Mouse (Mus musculus) heart, postnatal 10 days (tissue): ENCODE measurements around the gene Mrps7. TPM values are rescaled to one million over a fixed set of nuclear protein-coding genes. Genes with fewer than 3 reads are reported as not detected.
"Not testable (repeated sequence)": the region's sequence is repeated elsewhere in the genome, so short reads cannot be mapped to it uniquely, and the experiment has no call there.

Experiments
- DNase-seq, 2 experiments: peaks; one replicate each; pipeline ENCODE4 v3.0.0; 2021
- intact Hi-C: fragments of 180-260 bp; cut with DNase I; formaldehyde crosslinking; loops from one replicate; pipeline ENCODE4 v1.15.1; 2025
- total RNA-seq, 2 experiments: library from RNA; stranded (reverse); gene quantifications; 2 replicates each; pipeline ENCODE4 v1.2.3; 2021

Mrps7 gene
- total RNA-seq, 2 experiments from 2014 or later = 60.2 to 72.5 TPM

- intact Hi-C loops = no loop called here
- no peak for DNase-seq
These were observed 39.0 kb downstream of the Mrps7 start for GRCm38 (mm10) chr11:115642705-115643104.

- intact Hi-C loops = no loop called here
- no peak for DNase-seq
These were observed 39.5 kb downstream of the Mrps7 start for GRCm38 (mm10) chr11:115643265-115643664.

- DNase-seq = no peak
- intact Hi-C loops = no loop called here
These were observed 40.6 kb downstream of the Mrps7 start for GRCm38 (mm10) chr11:115644308-115644707.

GRCm38 (mm10) chr11:115645498-115645897, 41.8 kb downstream of the Mrps7 start:
- not testable (repeated sequence) for DNase-seq
- intact Hi-C loops = loop anchor here (5.0 kb wide), 1 partner anchor 167 kb away; the partner anchor contains the start of genes Caskin2 and Tsen54

- DNase-seq = no peak
- intact Hi-C loops = loop anchor here (5.0 kb wide), 1 partner anchor 166 kb away; the partner anchor contains the start of genes Caskin2 and Tsen54
These were observed 42.7 kb downstream of the Mrps7 start for GRCm38 (mm10) chr11:115646439-115646838.

- intact Hi-C loops = loop anchor here (1.0 to 5.0 kb wide), 2 partner anchors 67 to 165 kb away; partner anchors contain the start of genes Caskin2 and Tsen54
- peak; percentile 74 to 85 for DNase-seq
These were observed 43.7 kb downstream of the Mrps7 start for GRCm38 (mm10) chr11:115647459-115647858.

- intact Hi-C loops = loop anchor here (5.0 kb wide), 2 partner anchors 48 to 163 kb away; partner anchors contain the start of genes Caskin2 and Tsen54
- DNase-seq = peak in 1 of 2 experiments; percentile 20
These were observed 46.0 kb downstream of the Mrps7 start for GRCm38 (mm10) chr11:115649706-115650105.

GRCm38 (mm10) chr11:115651680-115652079, 48.0 kb downstream of the Mrps7 start:
- no peak for DNase-seq
- intact Hi-C loops = loop anchor here (5.0 kb wide), 1 partner anchor 46 kb away; no protein-coding TSS in a partner anchor

GRCm38 (mm10) chr11:115653194-115653593, 49.5 kb downstream of the Mrps7 start:
- peak in 1 of 2 experiments; percentile 32 for DNase-seq
- intact Hi-C loops = loop anchor here (5.0 kb wide), 1 partner anchor 44 kb away; no protein-coding TSS in a partner anchor

GRCm38 (mm10) chr11:115654128-115654527, 50.4 kb downstream of the Mrps7 start:
- no peak for DNase-seq
- intact Hi-C loops = loop anchor here (5.0 kb wide), 1 partner anchor 43 kb away; no protein-coding TSS in a partner anchor

Other genes with a start within 250 kb of the Mrps7 start
- 1 to 10 TPM; 6.9 to 7.1 TPM for gene Hid1, start 236.2 kb upstream of the Mrps7 start, total RNA-seq
- 10 to 100 TPM; 13.9 to 16.8 TPM for gene Cdr2l, start 222.0 kb upstream of the Mrps7 start, total RNA-seq
- gene Mrpl58, start 200.2 kb upstream of the Mrps7 start, total RNA-seq = 100 to 1,000 TPM; 144 to 150 TPM
- gene Atp5h, start 184.0 kb upstream of the Mrps7 start, total RNA-seq = 1,000 to 10,000 TPM; 1,980 to 2,006 TPM
- 10 to 100 TPM; 22.7 to 26.7 TPM for gene Kctd2, start 183.8 kb upstream of the Mrps7 start, total RNA-seq
- not detected for gene Trim80, start 163.4 kb upstream of the Mrps7 start, total RNA-seq
- gene Slc16a5, start 141.5 kb upstream of the Mrps7 start, total RNA-seq = under 1 TPM; 0.15 to 0.57 TPM
- gene Armc7, start 128.3 kb upstream of the Mrps7 start, total RNA-seq = 1 to 10 TPM; 2.3 to 2.6 TPM
- gene Nt5c, start 112.1 kb upstream of the Mrps7 start, total RNA-seq = 10 to 100 TPM; 24.6 to 26.7 TPM
- gene Jpt1, start 89.5 kb upstream of the Mrps7 start, total RNA-seq = 100 to 1,000 TPM; 338 to 393 TPM
- 100 to 1,000 TPM; 217 to 251 TPM for gene Sumo2, start 67.6 kb upstream of the Mrps7 start, total RNA-seq
- 10 to 100 TPM; 27.0 to 28.1 TPM for gene Nup85, start 39.5 kb upstream of the Mrps7 start, total RNA-seq
- 10 to 100 TPM; 17.9 to 21.0 TPM for gene Gga3, start 126 bp downstream of the Mrps7 start, total RNA-seq
- gene Mif4gd, start 9.0 kb downstream of the Mrps7 start, total RNA-seq = 10 to 100 TPM; 37.6 to 38.8 TPM
- gene Slc25a19, start 24.4 kb downstream of the Mrps7 start, total RNA-seq = 10 to 100 TPM; 40.3 to 41.1 TPM
- gene Grb2, start 104.7 kb downstream of the Mrps7 start, total RNA-seq = 100 to 1,000 TPM; 122 to 144 TPM
- 100 to 1,000 TPM; 106 to 116 TPM for gene Tmem94, start 161.5 kb downstream of the Mrps7 start, total RNA-seq
- 10 to 100 TPM; 59.4 to 60.9 TPM for gene Caskin2, start 209.7 kb downstream of the Mrps7 start, total RNA-seq
- 10 to 100 TPM; 10.5 to 15.0 TPM for gene Tsen54, start 210.8 kb downstream of the Mrps7 start, total RNA-seq
- gene Llgl2, start 220.1 kb downstream of the Mrps7 start, total RNA-seq = 10 to 100 TPM; 17.9 to 18.2 TPM